Mouse (Mus musculus): Measurements from ENCODE around the gene Grid2ip. TPM values are rescaled to one million over a fixed set of nuclear protein-coding genes. Genes with fewer than 3 reads are reported as not detected.

The Grid2ip gene
- total RNA-seq, 2 experiments from 2014 or later, result 0.27 TPM; not detected in 1

GRCm38 (mm10) chr5:143409239-143409638 lies 52.1 kb downstream of the Grid2ip start:
- DNase-seq (ENCODE audit: low spot score in 2 of 2), result no peak

GRCm38 (mm10) chr5:143410841-143411395 lies 53.8 kb downstream of the Grid2ip start:
- no peak for DNase-seq (ENCODE audit: low spot score in 2 of 2)

- DNase-seq (ENCODE audit: low spot score in 2 of 2), result no peak
Measured at GRCm38 (mm10) chr5:143421484-143421883, 64.3 kb downstream of the Grid2ip start.

GRCm38 (mm10) chr5:143422990-143423389 lies 65.9 kb downstream of the Grid2ip start:
- DNase-seq (ENCODE audit: low spot score in 2 of 2), result no peak

GRCm38 (mm10) chr5:143423899-143424519 lies 66.9 kb downstream of the Grid2ip start:
- DNase-seq (ENCODE audit: low spot score in 2 of 2), result peak in 1 of 2 experiments; percentile 49

GRCm38 (mm10) chr5:143434421-143434820 lies 77.3 kb downstream of the Grid2ip start:
- DNase-seq (ENCODE audit: low spot score in 2 of 2), result peak; percentile 52 to 60

- DNase-seq (ENCODE audit: low spot score in 2 of 2), result no peak
Measured at GRCm38 (mm10) chr5:143441298-143441697, 84.2 kb downstream of the Grid2ip start.

- DNase-seq (ENCODE audit: low spot score in 2 of 2), result no peak
Measured at GRCm38 (mm10) chr5:143441753-143442152, 84.6 kb downstream of the Grid2ip start.

Other genes starting within 250 kb of the Grid2ip start
- 10 to 100 TPM; 34.0 to 39.8 TPM for gene Rnf216, start 244.3 kb upstream of the Grid2ip start, total RNA-seq (2021)
- under 1 TPM in 1 of 2 experiments, not detected in 1; 0.05 TPM for gene Olfr718-ps1, start 209.8 kb upstream of the Grid2ip start, total RNA-seq (2021)
- gene Rbak, start 176.6 kb upstream of the Grid2ip start, total RNA-seq (2021), result 10 to 100 TPM in 1 of 2 experiments, 1 to 10 TPM in 1; 9.1 to 11.9 TPM
- not detected for gene Spdye4b, start 176.3 kb upstream of the Grid2ip start, total RNA-seq (2021)
- not detected for gene Spdye4a, start 130.4 kb upstream of the Grid2ip start, total RNA-seq (2021)
- 10 to 100 TPM; 14.0 to 15.9 TPM for gene Zfp12, start 122.2 kb upstream of the Grid2ip start, total RNA-seq (2021)
- 1 to 10 TPM; 6.7 to 6.8 TPM for gene Zfp316, start 87.3 kb upstream of the Grid2ip start, total RNA-seq (2021)
- under 1 TPM; 0.69 to 0.70 TPM for gene Zfp853, start 63.7 kb upstream of the Grid2ip start, total RNA-seq (2021)
- 10 to 100 TPM; 13.9 to 15.5 TPM for gene E130309D02Rik, start 42.0 kb upstream of the Grid2ip start, total RNA-seq (2021)
- gene Zdhhc4, start 28.1 kb upstream of the Grid2ip start, total RNA-seq (2021), result 10 to 100 TPM; 35.8 to 38.8 TPM
- gene Kdelr2, start 46.5 kb downstream of the Grid2ip start, total RNA-seq (2021), result 100 to 1,000 TPM; 149 to 150 TPM
- 1 to 10 TPM; 7.5 to 7.6 TPM for gene Daglb, start 107.2 kb downstream of the Grid2ip start, total RNA-seq (2021)
- 100 to 1,000 TPM; 284 to 299 TPM for gene Rac1, start 170.7 kb downstream of the Grid2ip start, total RNA-seq (2021)